Mouse (Mus musculus) urinary bladder, postnatal 10 days (tissue): ENCODE results near the gene Sf3b6.
"Not testable (repeated sequence)": the region's sequence is repeated elsewhere in the genome, so short reads cannot be mapped to it uniquely, and the experiment has no call there.

Experiments used
- DNase-seq: peaks from one replicate; pipeline ENCODE4 v3.0.0; 2022; ENCODE audit warnings: low spot score

Sf3b6 gene

DNA sequence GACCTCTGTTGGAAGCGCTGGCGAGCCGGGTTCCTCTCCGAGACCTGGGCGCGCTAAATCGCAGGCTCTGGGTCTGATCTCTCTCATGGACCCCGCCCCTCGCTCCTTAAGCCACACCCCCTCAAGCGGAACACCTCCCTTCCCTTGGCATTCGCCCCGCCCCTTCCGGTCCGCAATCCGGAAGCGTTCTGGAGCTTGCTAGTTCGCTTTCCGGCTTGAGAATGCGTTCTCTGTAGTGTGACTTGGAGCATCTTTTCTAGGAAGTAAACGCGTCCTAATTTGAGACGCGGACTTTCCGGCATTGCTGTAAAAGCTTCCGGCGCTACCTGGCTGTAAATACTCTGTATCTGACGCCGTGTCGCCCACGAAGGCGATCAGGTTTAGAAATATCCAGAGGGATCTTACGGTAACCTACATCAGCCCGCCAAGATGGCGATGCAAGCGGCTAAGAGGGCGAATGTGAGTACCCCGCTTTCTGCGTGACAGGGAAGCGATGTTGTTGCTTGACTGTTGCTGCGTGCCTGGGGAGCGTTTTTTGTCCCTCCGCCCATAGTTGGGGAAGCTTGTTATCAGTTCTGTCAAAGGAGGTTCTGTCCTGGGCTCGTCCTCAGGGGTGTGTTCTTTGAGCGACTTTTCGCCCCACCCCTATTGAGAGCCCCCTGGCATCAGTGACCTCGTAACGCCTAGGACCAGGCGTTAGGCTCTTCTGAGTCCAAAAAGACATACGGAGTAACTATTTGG is at the start of gene Sf3b6:
TSS of gene Sf3b6 (plus strand) at position 184 of the 741 bp plus-strand sequence.
- DNase-seq: peak; percentile 89

DNA sequence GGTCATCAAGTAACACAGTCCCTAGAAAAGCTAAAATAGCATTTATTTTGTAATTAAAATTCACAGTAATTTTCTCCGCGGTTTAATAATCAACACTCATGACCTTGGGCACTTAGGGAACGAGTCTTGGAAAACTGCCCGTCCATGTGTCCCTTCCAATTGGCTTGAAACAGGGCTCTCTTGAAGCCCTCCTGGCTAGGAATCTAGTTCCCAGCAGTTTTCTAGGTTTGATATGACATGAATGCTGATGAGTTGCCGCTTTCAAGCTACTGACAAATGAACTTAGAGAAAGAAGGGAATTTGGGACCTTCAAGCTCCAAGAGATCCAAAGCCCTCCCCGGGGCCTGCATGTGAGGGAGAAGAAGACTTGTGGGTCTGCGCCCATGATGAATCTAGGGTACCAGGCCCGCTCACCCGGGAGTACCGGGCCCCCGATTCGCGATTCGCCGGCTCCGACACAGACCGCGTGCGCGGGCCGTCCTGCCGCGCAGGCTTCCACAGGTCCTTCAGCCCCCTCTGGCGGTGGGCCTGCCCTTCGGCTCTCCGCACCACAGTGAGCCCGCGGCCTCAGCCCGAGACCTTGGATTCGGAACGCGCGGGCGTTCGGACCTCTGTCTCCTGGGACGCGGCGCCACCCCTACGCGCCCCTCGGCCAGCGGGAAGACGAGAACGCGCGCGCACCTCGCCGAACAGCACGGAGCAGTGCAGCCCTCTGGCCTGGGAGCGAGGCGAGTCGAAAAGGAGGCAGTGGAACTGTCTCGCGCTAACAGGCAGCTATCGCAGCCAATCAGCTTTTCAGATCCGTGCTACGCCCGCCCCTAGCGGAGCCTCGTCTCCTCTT is 48.6 kb upstream of the Sf3b6 start, which contains the start of the genes Pfn4 and Fam228b:
TSS of gene Pfn4 (plus strand) at position 531 of the 841 bp plus-strand sequence.
TSS of gene Fam228b (minus strand) at position 776 of the 841 bp plus-strand sequence.
- peak; percentile 88 for DNase-seq

GRCm38 (mm10) chr12:4769333-4769723 is 48.0 kb upstream of the Sf3b6 start:
- DNase-seq: no peak

GRCm38 (mm10) chr12:4774895-4775587 is 42.3 kb upstream of the Sf3b6 start:
- no peak for DNase-seq

GRCm38 (mm10) chr12:4775588-4775949 is 41.8 kb upstream of the Sf3b6 start:
- DNase-seq: no peak

DNA sequence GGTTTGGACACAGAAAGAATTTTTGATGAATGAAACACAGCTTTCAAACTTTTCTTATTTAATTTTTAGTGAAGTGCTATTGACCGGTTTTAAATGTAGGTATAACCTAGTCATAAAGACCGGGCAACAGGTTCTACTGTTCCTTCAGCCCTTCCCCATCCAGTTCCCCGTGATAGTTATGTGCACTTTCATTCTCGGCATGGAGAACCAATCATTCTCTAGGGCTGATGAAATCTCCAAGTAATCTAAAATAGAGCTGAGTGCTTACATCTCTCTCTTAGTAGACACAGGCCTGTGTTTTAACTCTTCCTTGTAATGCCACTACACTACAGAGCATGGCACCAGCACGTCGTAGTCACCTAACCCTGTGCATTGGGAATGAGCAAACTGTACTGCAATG is 39.6 kb upstream of the Sf3b6 start:
- no peak for DNase-seq

DNA sequence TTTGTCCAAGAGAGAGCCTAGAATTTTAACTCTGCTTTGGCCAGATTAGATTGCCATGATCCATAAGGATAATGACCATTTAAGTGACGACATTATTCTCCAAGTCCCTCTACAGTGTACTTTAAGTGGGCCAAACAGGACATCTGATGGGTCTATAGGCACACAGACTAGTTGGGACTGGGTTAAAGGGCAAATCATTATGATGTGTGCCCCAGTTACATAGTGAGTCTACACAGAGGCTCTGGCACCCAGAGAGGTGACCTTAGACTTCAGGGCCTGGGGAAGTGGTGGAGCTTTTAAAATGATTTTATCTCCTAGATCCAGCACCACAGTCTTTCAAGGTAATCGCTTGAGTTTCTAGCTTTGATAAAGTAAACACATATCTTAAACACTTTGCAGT is 37.1 kb upstream of the Sf3b6 start:
- no peak for DNase-seq

DNA sequence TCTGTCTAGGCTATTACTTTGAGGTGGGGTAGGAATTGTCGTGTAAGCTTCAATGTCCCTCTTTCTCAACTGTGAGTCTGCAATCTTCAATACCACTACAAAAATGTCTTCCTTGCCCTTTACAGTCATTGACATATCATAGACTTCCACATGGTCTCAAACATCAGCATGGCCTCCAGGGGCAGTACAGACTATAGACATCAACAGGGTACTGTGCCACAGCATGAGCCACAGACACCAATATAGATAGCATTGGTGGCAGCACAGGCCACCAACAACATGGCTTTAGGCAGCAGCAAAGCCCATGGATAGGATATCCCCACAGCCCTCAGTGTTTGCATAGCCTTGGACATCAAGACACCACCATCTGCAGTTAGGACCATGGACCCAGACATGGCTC is 36.1 kb upstream of the Sf3b6 start:
- no peak for DNase-seq

DNA sequence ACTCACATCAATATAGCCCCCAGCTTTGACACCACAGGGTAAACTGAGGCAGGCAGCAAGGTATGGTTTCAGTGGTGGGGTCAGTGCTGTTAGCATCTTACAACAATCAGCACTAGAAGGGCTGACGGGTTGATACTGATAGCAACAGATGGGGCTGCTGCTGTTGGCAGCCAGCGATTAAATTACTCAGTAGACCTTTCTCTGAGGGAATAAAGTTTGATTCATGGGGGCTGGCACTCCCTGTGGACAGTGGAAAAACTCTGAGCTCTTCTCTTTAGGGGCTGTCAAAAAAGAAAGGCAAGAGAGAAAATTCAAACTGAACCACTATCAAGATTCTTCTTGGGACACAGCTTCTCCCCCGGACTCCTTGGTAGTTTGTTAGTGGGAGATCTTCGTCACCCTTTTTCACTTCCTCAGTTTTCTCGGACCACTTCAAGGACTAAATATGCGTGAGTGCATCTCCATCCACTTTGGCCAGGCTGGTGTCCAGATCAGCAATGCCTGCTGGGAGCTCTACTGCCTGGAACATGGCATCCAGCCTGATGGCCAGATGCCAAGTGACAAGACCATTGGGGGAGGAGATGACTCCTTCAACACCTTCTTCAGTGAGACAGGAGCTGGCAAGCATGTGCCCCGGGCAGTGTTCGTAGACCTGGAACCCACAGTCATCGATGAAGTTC is 35.5 kb upstream of the Sf3b6 start:
- DNase-seq: not testable (repeated sequence)

GRCm38 (mm10) chr12:4783598-4783997 is 33.7 kb upstream of the Sf3b6 start:
- DNase-seq: no peak

- DNase-seq: no peak
Measured at GRCm38 (mm10) chr12:4784466-4784865, 32.9 kb upstream of the Sf3b6 start.

GRCm38 (mm10) chr12:4788128-4788527 is 29.2 kb upstream of the Sf3b6 start:
- DNase-seq: not testable (repeated sequence)

GRCm38 (mm10) chr12:4793718-4794117 is 23.6 kb upstream of the Sf3b6 start:
- DNase-seq: no peak

- DNase-seq: not testable (repeated sequence)
Measured at GRCm38 (mm10) chr12:4797471-4797870, 19.9 kb upstream of the Sf3b6 start.

DNA sequence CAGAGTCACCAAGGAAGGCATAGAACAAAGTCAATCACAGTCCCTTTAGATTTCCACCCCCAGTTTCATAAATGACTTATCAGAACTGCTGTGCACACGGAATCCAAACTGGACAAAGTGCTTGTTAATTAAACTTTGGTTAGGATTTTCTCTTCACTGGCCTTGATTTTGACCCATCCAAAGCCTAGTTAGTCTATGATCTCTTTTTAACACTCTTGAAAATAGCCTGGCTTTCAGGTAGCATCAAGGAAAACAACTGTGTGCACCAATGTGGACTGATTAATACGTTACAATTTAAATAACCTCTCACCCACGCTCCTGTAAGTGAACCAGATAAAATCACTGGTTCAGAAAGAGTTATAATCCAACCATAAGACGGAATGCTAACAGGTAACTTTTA is 6.3 kb upstream of the Sf3b6 start:
- no peak for DNase-seq

DNA sequence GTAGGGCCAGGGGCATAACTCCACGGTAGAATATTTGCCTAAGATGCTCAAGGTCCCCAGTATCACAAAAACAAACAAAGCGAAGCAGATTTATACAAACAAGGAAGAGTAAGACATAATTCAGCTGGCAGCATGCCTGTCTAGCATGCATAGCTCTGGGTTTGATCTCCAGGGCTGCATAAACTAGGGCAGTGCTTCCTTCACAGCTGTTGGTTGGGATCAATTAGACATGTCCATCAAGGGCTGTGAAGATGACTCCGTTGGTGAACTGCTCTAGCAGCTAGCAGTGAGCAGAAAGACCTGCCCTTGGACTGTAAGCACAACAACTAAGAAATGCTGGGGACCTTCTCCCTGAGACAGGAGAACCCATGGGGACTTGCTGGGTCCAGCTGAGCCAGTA is 5.6 kb upstream of the Sf3b6 start:
- DNase-seq: no peak

DNA sequence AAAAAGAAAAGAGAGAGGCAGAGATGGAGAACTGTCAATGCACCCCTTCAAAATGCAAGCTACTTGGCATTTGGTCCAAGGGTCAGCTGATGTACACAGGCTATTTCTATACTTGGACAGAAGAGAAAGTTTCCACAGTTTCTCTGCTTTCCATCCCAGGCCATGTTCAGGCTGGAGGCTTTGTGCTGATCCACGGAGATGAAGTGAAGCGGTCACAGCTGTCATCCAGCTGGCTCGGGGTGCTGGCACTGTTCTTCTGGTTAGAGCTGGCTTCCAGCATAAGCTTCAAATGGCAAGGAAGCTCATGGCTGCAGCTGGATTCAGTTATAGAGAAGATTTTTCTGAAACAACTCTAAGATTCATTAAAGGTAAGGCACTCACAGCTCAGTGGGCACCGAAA is 3.7 kb upstream of the Sf3b6 start:
- no peak for DNase-seq

GRCm38 (mm10) chr12:4816680-4817360 is 524 bp upstream of the Sf3b6 start:
- no peak for DNase-seq

DNA sequence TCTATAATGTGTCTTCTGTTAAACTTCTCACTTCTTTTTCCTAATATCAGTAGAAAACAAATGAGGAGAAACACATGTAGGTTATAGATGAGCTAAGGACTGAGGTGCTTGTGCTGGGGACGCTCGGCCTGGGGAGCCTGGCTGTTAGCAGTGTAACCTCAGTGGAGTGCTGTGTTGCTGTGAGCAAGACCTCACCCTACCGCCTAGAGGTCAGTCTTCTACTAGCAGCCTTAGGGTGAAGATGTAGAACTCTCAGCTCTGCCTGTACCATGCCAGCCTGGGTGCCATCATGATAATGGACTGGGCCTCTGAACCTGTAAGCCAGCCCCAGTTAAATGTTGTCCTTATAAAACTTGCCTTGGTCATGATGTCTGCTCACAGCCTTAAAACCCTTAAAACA is 9.9 kb downstream of the Sf3b6 start:
- DNase-seq: no peak

GRCm38 (mm10) chr12:4836959-4837358 is 19.6 kb downstream of the Sf3b6 start:
- DNase-seq: no peak

- DNase-seq: no peak
Measured at GRCm38 (mm10) chr12:4840010-4840409, 22.7 kb downstream of the Sf3b6 start.
